Comparison of ENCODE assay signal across 11 mouse cellular contexts in genomic region chr12:76527245-76527881, GRCm38 (mm10). TPM values are rescaled to one million over a fixed set of nuclear protein-coding genes. Genes with fewer than 3 reads are reported as not detected.
A peak's percentile ranks its signal among the peaks of the same experiment; 100 is the strongest.
DNase-seq lines count a peak whose midpoint lies in the region; ATAC-seq and TF ChIP-seq lines count a peak whose summit lies in the region.
"Had no signal": no experiment of that assay in that cellular context is flagged by ENCODE, and none has a peak within 500 bp of the region (broad histone marks: within the 10 kb centered on the region; RNA-seq: fewer than 3 reads in every experiment).

No protein-coding gene starts in this region.

- H3K9me3 ChIP-seq in CH12.LX (replicated peaks; ENCODE audit: low read length) = peaks cover 5% of the 10 kb centered on the region
- no peaks in the 10 kb centered on the region for H3K9me3 ChIP-seq in kidney, embryonic 16.5 days (ENCODE audit: low read length)
- H3K9me3 ChIP-seq in midbrain, embryonic 16.5 days (replicated peaks; ENCODE audit: control insufficient read depth, low read length, poor library complexity, severe bottlenecking) = no peaks in the 10 kb centered on the region
- H3K9me3 ChIP-seq: forebrain, embryonic 10.5 days had no signal

- TF ChIP-seq CTCF in CH12.LX (conservative IDR thresholded peaks at IDR 0.05 in 1 of 2, IDR thresholded peaks at IDR 0.05 in 1 of 2; ENCODE audit: low read depth in 2 of 2, low read length in 2 of 2) = no peak
- no peak for TF ChIP-seq CTCF in bone marrow macrophage, adult 2 months (IDR thresholded peaks at IDR 0.05; ENCODE audit: low read depth, low read length)

- in situ Hi-C loops in CH12.LX (cut with MboI; ENCODE audit: low pct_ligation_motif_present, low pct_unique_long_range_greater_than_20kb, low sequenced_read_pairs) = no loop called here

- no peaks in the 10 kb centered on the region for H3K79me2 ChIP-seq in CH12.LX (replicated peaks; ENCODE audit: control insufficient read depth, extremely low read depth, insufficient read depth, poor library complexity, severe bottlenecking)

- TF ChIP-seq EP300 in CH12.LX (IDR thresholded peaks at IDR 0.05; ENCODE audit: low read length) = peak; percentile 91

- peaks cover 29% of the 10 kb centered on the region for H3K27me3 ChIP-seq in CH12.LX (replicated peaks)
- no peaks in the 10 kb centered on the region for H3K27me3 ChIP-seq in kidney, embryonic 16.5 days (ENCODE audit: insufficient read depth, low read length)
- H3K27me3 ChIP-seq in midbrain, embryonic 16.5 days (ENCODE audit: control insufficient read depth, insufficient read depth, low read depth, low read length) = peaks cover 28% of the 10 kb centered on the region

- peak overlapping the region; percentile 61 for H3K27ac ChIP-seq in CH12.LX (ENCODE audit: insufficient read depth, low read depth)
- H3K27ac ChIP-seq in bone marrow macrophage, adult 2 months (ENCODE audit: insufficient read depth, low read depth, low read length) = peak overlapping the region; percentile 7; the same call in 1 of the 2 replicates
- H3K27ac ChIP-seq in kidney, embryonic 16.5 days (ENCODE audit: low read length) = no peak overlapping the region
- no peak overlapping the region for H3K27ac ChIP-seq in midbrain, embryonic 16.5 days (ENCODE audit: low read length)
- H3K27ac ChIP-seq: forebrain, embryonic 10.5 days had no signal

- no peak overlapping the region for H3K4me3 ChIP-seq in CH12.LX (replicated peaks in 1 of 3; ENCODE audit: low read depth in 2 of 3, low read length in 2 of 3, poor library complexity in 1 of 3)
- H3K4me3 ChIP-seq in bone marrow macrophage, adult 2 months (ENCODE audit: insufficient read depth, low read length) = no peak overlapping the region
- no peak overlapping the region for H3K4me3 ChIP-seq in kidney, embryonic 16.5 days (ENCODE audit: low read length)
- H3K4me3 ChIP-seq in midbrain, embryonic 16.5 days (ENCODE audit: low read depth, low read length) = no peak overlapping the region
- H3K4me3 ChIP-seq: forebrain, embryonic 10.5 days had no signal

- dilution Hi-C loops in CH12.LX (cut with MboI; ENCODE audit: extremely low pct_ligation_motif_present, extremely low pct_unique_long_range_greater_than_20kb, low sequenced_read_pairs) = no loop called here

- no peak for ATAC-seq in kidney, embryonic 16.5 days (ENCODE audit: low FRiP score, low TSS enrichment)
- no peak for ATAC-seq in midbrain, embryonic 16.5 days

- no peak for TF ChIP-seq RAD21 in CH12.LX (IDR thresholded peaks at IDR 0.05; ENCODE audit: low read depth, low read length)

- peaks cover 18 to 36% of the 10 kb centered on the region in 2 experiments for H3K4me1 ChIP-seq in CH12.LX (ENCODE audit: control insufficient read depth in 1 of 2, insufficient read depth in 2 of 2)
- peaks cover 21% of the 10 kb centered on the region for H3K4me1 ChIP-seq in bone marrow macrophage, adult 2 months (ENCODE audit: control insufficient read depth, insufficient read depth, low read length)
- peaks cover 28% of the 10 kb centered on the region for H3K4me1 ChIP-seq in kidney, embryonic 16.5 days (ENCODE audit: insufficient read depth, low read length)
- H3K4me1 ChIP-seq in midbrain, embryonic 16.5 days (ENCODE audit: control insufficient read depth, insufficient read depth, low read length) = no peaks in the 10 kb centered on the region

- peak overlapping the region; percentile 91 for H3K4me2 ChIP-seq in CH12.LX (ENCODE audit: insufficient read depth, low read depth, poor library complexity, severe bottlenecking)
- no peak overlapping the region for H3K4me2 ChIP-seq in kidney, embryonic 16.5 days (replicated peaks; ENCODE audit: low read depth, low read length)
- no peak overlapping the region for H3K4me2 ChIP-seq in midbrain, embryonic 16.5 days (ENCODE audit: low read length)

- 52% methylated on average over 9 of the region's 9 CpGs for WGBS in kidney, embryonic 16.5 days
- WGBS in midbrain, embryonic 16.5 days = 75% methylated on average over 9 of the region's 9 CpGs

- no peaks in the 10 kb centered on the region for H3K36me3 ChIP-seq in CH12.LX (replicated peaks in 1 of 2; ENCODE audit: control insufficient read depth in 1 of 2, insufficient read depth in 1 of 2, low read length in 1 of 2)
- H3K36me3 ChIP-seq in kidney, embryonic 16.5 days (ENCODE audit: insufficient read depth, low read length) = no peaks in the 10 kb centered on the region
- H3K36me3 ChIP-seq in midbrain, embryonic 16.5 days (ENCODE audit: control insufficient read depth, insufficient read depth, low read length) = no peaks in the 10 kb centered on the region
- H3K36me3 ChIP-seq: forebrain, embryonic 10.5 days had no signal

- peak; percentile 30; the same call in 1 of the 2 replicates for TF ChIP-seq POLR2A in CH12.LX (IDR thresholded peaks at IDR 0.05; ENCODE audit: low read depth, low read length)
- TF ChIP-seq POLR2A in bone marrow macrophage, adult 2 months (IDR thresholded peaks at IDR 0.05; ENCODE audit: borderline replicate concordance, low read depth, low read length) = no peak

- peak; percentile 90 for DNase-seq in CH12.LX (ENCODE audit: extremely low read depth)
- DNase-seq in lung, postnatal 25 days (ENCODE audit: low spot score) = peak; percentile 70
- DNase-seq in spleen, postnatal 10 days (ENCODE audit: low spot score in 2 of 2) = peak; percentile 21 to 66
- no peak for DNase-seq in heart, adult 8-10 months (ENCODE audit: low spot score)
- DNase-seq: embryo, embryonic 11 days; gastrocnemius, postnatal 36 days; liver had no signal

- H3K9ac ChIP-seq in CH12.LX (ENCODE audit: insufficient read depth, low read depth) = peak overlapping the region; percentile 74
- H3K9ac ChIP-seq in kidney, embryonic 16.5 days (replicated peaks; ENCODE audit: low read length) = no peak overlapping the region
- no peak overlapping the region for H3K9ac ChIP-seq in midbrain, embryonic 16.5 days (ENCODE audit: low read depth, low read length)

TF ChIP-seq in CH12.LX, 34 proteins besides CTCF, POLR2A, EP300 and RAD21 (continues in another document):
- TF ChIP-seq E2F4 (IDR thresholded peaks at IDR 0.05; ENCODE audit: insufficient replicate concordance, low read depth, low read length) = no peak
- TF ChIP-seq CHD2 (IDR thresholded peaks at IDR 0.05; ENCODE audit: low read length) = peak; percentile 97
- peak; percentile 91 for TF ChIP-seq UBTF (IDR thresholded peaks at IDR 0.05; ENCODE audit: low read depth, low read length)
- no peak for TF ChIP-seq PAX5 (IDR thresholded peaks at IDR 0.05; ENCODE audit: low read length)
- TF ChIP-seq USF1 (IDR thresholded peaks at IDR 0.05; ENCODE audit: low read depth, low read length) = no peak
- TF ChIP-seq MEF2A (IDR thresholded peaks at IDR 0.05; ENCODE audit: borderline replicate concordance, low read depth, low read length) = peak; percentile 81
- TF ChIP-seq MYC (IDR thresholded peaks at IDR 0.05; ENCODE audit: low read depth, low read length) = peak; percentile 70; the same call in 1 of the 2 replicates
- peak; percentile 89 for TF ChIP-seq IRF4 (IDR thresholded peaks at IDR 0.05; ENCODE audit: low read depth, low read length)
- TF ChIP-seq ZKSCAN1 (IDR thresholded peaks at IDR 0.05; ENCODE audit: borderline replicate concordance, low read depth, low read length) = peak; percentile 64
- no peak for TF ChIP-seq GABPA (IDR thresholded peaks at IDR 0.05; ENCODE audit: insufficient replicate concordance, low read depth, low read length)
- TF ChIP-seq NRF1 (IDR thresholded peaks at IDR 0.05; ENCODE audit: low read depth, low read length) = no peak
- no peak for TF ChIP-seq CHD1 (IDR thresholded peaks at IDR 0.05; ENCODE audit: low read depth, low read length)
- TF ChIP-seq POLR2AphosphoS2 (IDR thresholded peaks at IDR 0.05; ENCODE audit: low read depth, low read length) = no peak
- TF ChIP-seq JUND (conservative IDR thresholded peaks at IDR 0.05; ENCODE audit: low read depth, low read length) = no peak
- peak; percentile 98 for TF ChIP-seq ETS1 (conservative IDR thresholded peaks at IDR 0.05; ENCODE audit: low read depth, low read length)
- TF ChIP-seq USF2 (conservative IDR thresholded peaks at IDR 0.05; ENCODE audit: low read depth, low read length) = no peak
- TF ChIP-seq MAZ (IDR thresholded peaks at IDR 0.05; ENCODE audit: low read depth, low read length) = peak; percentile 84
- peak; percentile 79 for TF ChIP-seq MAFK (IDR thresholded peaks at IDR 0.05; ENCODE audit: insufficient replicate concordance, low read length)
- TF ChIP-seq TCF12 (IDR thresholded peaks at IDR 0.05; ENCODE audit: low read depth, low read length) = peak; percentile 93
- peak; percentile 69 for TF ChIP-seq ELF1 (IDR thresholded peaks at IDR 0.05; ENCODE audit: low read depth, low read length)
- TF ChIP-seq RCOR1 (conservative IDR thresholded peaks at IDR 0.05; ENCODE audit: low read depth, low read length) = peak; percentile 13; the same call in 1 of the 2 replicates
- no peak for TF ChIP-seq SMC3 (IDR thresholded peaks at IDR 0.05; ENCODE audit: low read depth, low read length)
- TF ChIP-seq TBP (conservative IDR thresholded peaks at IDR 0.05; ENCODE audit: low read depth, low read length) = peak; percentile 93
- no peak for TF ChIP-seq ZMIZ1 (IDR thresholded peaks at IDR 0.05; ENCODE audit: low read depth, low read length)
- TF ChIP-seq BHLHE40 (IDR thresholded peaks at IDR 0.05; ENCODE audit: low read depth, low read length) = peak; percentile 89
- TF ChIP-seq KAT2A (IDR thresholded peaks at IDR 0.05; ENCODE audit: insufficient replicate concordance, low read length) = no peak
- peak; percentile 27; the same call in 1 of the 2 replicates for TF ChIP-seq HCFC1 (IDR thresholded peaks at IDR 0.05; ENCODE audit: low read depth, low read length)
- no peak for TF ChIP-seq NELFE (IDR thresholded peaks at IDR 0.05; ENCODE audit: low read depth, low read length)
- TF ChIP-seq MAX (IDR thresholded peaks at IDR 0.05; ENCODE audit: low read length) = no peak; the same call in 1 of the 2 replicates
- no peak for TF ChIP-seq ZC3H11A (IDR thresholded peaks at IDR 0.05; ENCODE audit: low read depth, low read length)
- TF ChIP-seq JUN (IDR thresholded peaks at IDR 0.05; ENCODE audit: insufficient read depth, low read depth, low read length) = no peak; the same call in 1 of the 2 replicates
- no peak for TF ChIP-seq MXI1 (IDR thresholded peaks at IDR 0.05; ENCODE audit: low read depth, low read length)

RNA-seq across cellular contexts. Expression of gene Plekhg3, which starts 3.3 kb away (rescaled TPM):
- 4.1 and 6.1 TPM in 2 replicates for total RNA-seq in CH12.LX (2012; rRNA removed)
- 0.04 and 0.16 TPM in 2 replicates for total RNA-seq in CH12.LX (2014; rRNA removed)
- 0.27 and 0.37 TPM in 2 replicates for polyA plus RNA-seq in CH12.LX (2012; ENCODE audit: insufficient read length, low read depth)
- 49.6 and 50.4 TPM in 2 replicates for polyA plus RNA-seq in bone marrow macrophage, adult 2 months (2012; ENCODE audit: insufficient read depth, insufficient read length, missing spikeins)
- 23.0 and 24.8 TPM in 2 replicates for polyA plus RNA-seq in kidney, embryonic 16.5 days (2015; fragmentation: Nextera tagmentation; extraction: Ambion mirVana)
- polyA plus RNA-seq in midbrain, embryonic 16.5 days (2015; fragmentation: Nextera tagmentation; extraction: Ambion mirVana) = 0.93 and 1.3 TPM in 2 replicates
- total RNA-seq in heart, adult 8-10 months (2022) = 10 to 100 TPM; 11.4 to 14.3 (median 13.2) TPM

Comparison
In these comparisons a context has a peak if more than half of its experiments do, and no peak if none do; other contexts are left out.
1. H3K27ac ChIP-seq: peak in CH12.LX (single experiment) and bone marrow macrophage, adult 2 months (single experiment); none in kidney, embryonic 16.5 days (single experiment) and midbrain, embryonic 16.5 days (single experiment).
2. RNA of gene Plekhg3, which starts 3.3 kb away (polyA plus RNA-seq): 49.6 to 50.4 TPM in bone marrow macrophage, adult 2 months and 23.0 to 24.8 TPM in kidney, embryonic 16.5 days; 0.93 to 1.3 TPM in midbrain, embryonic 16.5 days and 0.27 to 0.37 TPM in CH12.LX; every median in the first group is over 10 times any median in the second.